Mouse (Mus musculus): ENCODE results near the gene Gtf3c4. TPM values are rescaled to one million over a fixed set of nuclear protein-coding genes. Genes with fewer than 3 reads are reported as not detected.

The Gtf3c4 gene
- 2.8 and 5.3 TPM in 2 replicates for polyA plus RNA-seq (2021; fragmentation: Nextera tagmentation)
- long read RNA-seq, experiment 1, full-length matches to known transcripts, result 8 of 43 reads
- long read RNA-seq, experiment 1, partial matches to known transcripts, result 7 of 43 reads
- long read RNA-seq, experiment 1, other reads (novel, unspliced or antisense), result 28 of 43 reads
- long read RNA-seq, experiment 2, partial matches to known transcripts, result 5 of 12 reads
- long read RNA-seq, experiment 2, other reads (novel, unspliced or antisense), result 7 of 12 reads

GRCm38 (mm10) chr2:28840222-28840951, at the start of gene Gtf3c4, which contains the start of gene Ddx31:
Gene Gtf3c4 (minus strand): TSS chr2:28840360.
Gene Ddx31 (plus strand): TSS chr2:28840406.

Other genes starting within 250 kb of the Gtf3c4 start
- not detected in 2 replicates for gene Gfi1b, start 218.4 kb downstream of the Gtf3c4 start, polyA plus RNA-seq (2021; fragmentation: Nextera tagmentation)
- 17.4 and 22.5 TPM in 2 replicates for gene Tsc1, start 199.1 kb downstream of the Gtf3c4 start, polyA plus RNA-seq (2021; fragmentation: Nextera tagmentation)
- gene Spaca9, start 140.6 kb downstream of the Gtf3c4 start, polyA plus RNA-seq (2021; fragmentation: Nextera tagmentation), result 1.1 and 1.6 TPM in 2 replicates
- 2.2 and 3.3 TPM in 2 replicates for gene Ak8, start 140.2 kb downstream of the Gtf3c4 start, polyA plus RNA-seq (2021; fragmentation: Nextera tagmentation)
- gene Ddx31, start within 50 bp of the Gtf3c4 start, polyA plus RNA-seq (2021; fragmentation: Nextera tagmentation), result 2.8 and 2.9 TPM in 2 replicates
- not detected in 2 replicates for gene Barhl1, start 76.3 kb upstream of the Gtf3c4 start, polyA plus RNA-seq (2021; fragmentation: Nextera tagmentation)
- 0.18 and 0.35 TPM in 2 replicates for gene Cfap77, start 214.7 kb upstream of the Gtf3c4 start, polyA plus RNA-seq (2021; fragmentation: Nextera tagmentation)
- 2.1 TPM in 2 replicates for gene Ttf1, start 219.9 kb upstream of the Gtf3c4 start, polyA plus RNA-seq (2021; fragmentation: Nextera tagmentation)